Mouse (Mus musculus) kidney, adult 2 months (tissue): ENCODE measurements around the gene Galp.

Experiments used
- CTCF ChIP-seq: fragments of 200-500 bp; conservative IDR thresholded peaks from 2 replicates; pipeline ENCODE4 v1.5.1; 2011; ENCODE audit warnings: low read depth, mild to moderate bottlenecking, control low read depth, low read length, moderate library complexity, mixed read lengths; ENCODE audit not compliant: insufficient read depth, insufficient read length
- POLR2A ChIP-seq: fragments of 200-500 bp; IDR thresholded peaks from one replicate; pipeline ENCODE4 v1.6.1; 2011; ENCODE audit warnings: low read depth, low read length, control low read depth

- no peak for TF ChIP-seq CTCF
- TF ChIP-seq POLR2A = no peak
Measured at GRCm38 (mm10) chr7:6170391-6170790, 26.5 kb upstream of the Galp start.
